Mouse (Mus musculus) heart, embryonic 15.5 days (tissue): Measurements from ENCODE around the gene Olfr667. TPM values are rescaled to one million over a fixed set of nuclear protein-coding genes. Genes with fewer than 3 reads are reported as not detected.
"Not testable (repeated sequence)": the region's sequence is repeated elsewhere in the genome, so short reads cannot be mapped to it uniquely, and the experiment has no call there.

Experiments used
- ATAC-seq: fragments of 200-750 bp; cut with Nextera tagmentation; replicated peaks from 2 replicates; pipeline ENCODE4 v1.8.0; 2017; ENCODE audit warnings: low read depth, moderate TSS enrichment; ENCODE audit not compliant: insufficient number of reproducible peaks, insufficient read depth, low FRiP score
- H3K27ac ChIP-seq: fragments of 300-500 bp; sonication (generic); 2 replicates; pipeline ENCODE4 v1.5.1; 2015; ENCODE audit warnings: mild to moderate bottlenecking, inconsistent platforms
- H3K27me3 ChIP-seq: fragments of 300-500 bp; sonication (generic); 2 replicates; pipeline ENCODE4 v1.6.1; 2015; ENCODE audit warnings: inconsistent platforms
- H3K36me3 ChIP-seq: fragments of 300-500 bp; sonication (generic); 2 replicates; pipeline ENCODE4 v1.6.1; 2015; ENCODE audit warnings: mild to moderate bottlenecking, inconsistent platforms
- H3K4me1 ChIP-seq: fragments of 300-500 bp; sonication (generic); replicated peaks from 2 replicates; pipeline ENCODE4 v1.6.1; 2015; ENCODE audit warnings: inconsistent platforms
- H3K4me2 ChIP-seq: fragments of 300-500 bp; sonication (generic); 2 replicates; pipeline ENCODE4 v1.6.1; 2015; ENCODE audit warnings: inconsistent platforms, mild to moderate bottlenecking, moderate library complexity
- H3K4me3 ChIP-seq: fragments of 300-500 bp; sonication (generic); 2 replicates; pipeline ENCODE4 v1.5.1; 2015; ENCODE audit warnings: mild to moderate bottlenecking, inconsistent platforms
- H3K9ac ChIP-seq: fragments of 300-500 bp; sonication (generic); 2 replicates; pipeline ENCODE4 v1.6.1; 2015; ENCODE audit warnings: mild to moderate bottlenecking, inconsistent platforms
- H3K9me3 ChIP-seq: fragments of 300-500 bp; sonication (generic); replicated peaks from 2 replicates; pipeline ENCODE4 v1.6.1; 2016; ENCODE audit warnings: inconsistent platforms
- WGBS: fragments of 180-500 bp; shearing (Covaris S2); methylation state at CpG from one replicate; pipeline ENCODE4 v1.1.7; 2015; ENCODE audit warnings: mixed read lengths; 5-methylcytosine and 5-hydroxymethylcytosine counted together
- polyA plus RNA-seq: library from polyadenylated mRNA; unstranded; fragments of >200 nt; fragmentation: Nextera tagmentation; extraction: Ambion mirVana; gene quantifications from 2 replicates; pipeline ENCODE4 v1.2.1, GENCODE M21; 2015

The Olfr667 gene
- not detected in 2 replicates for polyA plus RNA-seq

DNA sequence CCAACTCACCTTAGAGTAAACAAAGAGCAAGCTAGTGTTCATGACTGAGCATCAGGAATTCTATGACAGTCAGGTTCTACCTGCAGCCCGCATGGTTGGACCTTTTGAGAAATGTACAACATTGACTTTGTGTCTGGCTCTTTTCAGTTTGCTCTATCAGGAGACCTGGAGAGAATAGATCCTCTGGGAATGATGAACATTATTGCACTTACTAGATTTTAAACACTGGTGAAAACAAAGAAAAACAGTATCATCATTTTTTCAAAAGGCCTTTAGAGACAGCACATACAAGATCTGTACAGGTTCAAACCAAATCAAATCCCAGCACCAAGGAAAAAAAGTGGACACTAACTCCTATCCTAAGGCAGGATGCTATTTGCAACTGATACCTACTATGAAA, at the start of gene Olfr667:
Olfr667 (minus strand) TSS at position 101 of the 400 bp plus-strand sequence.
- Histone ChIP-seq H3K4me3 (no peak within 1 kb of the TSS), H3K9me3 (no peaks in the 10 kb centered on the region), H3K9ac (no peak within 1 kb of the TSS), H3K4me1 (no peaks in the 10 kb centered on the region), H3K36me3 (no peaks in the 10 kb centered on the region), H3K4me2 (no peak within 1 kb of the TSS), H3K27me3 (no peaks in the 10 kb centered on the region), H3K27ac (no peak within 1 kb of the TSS)
- no peak for ATAC-seq
- 80% methylated on average over 1 of the region's 1 CpGs for WGBS

GRCm38 (mm10) chr7:104962520-104962919, 41.2 kb upstream of the Olfr667 start, which contains the start of gene Olfr670:
Gene Olfr670 (minus strand): TSS chr7:104962620.
- WGBS, result 45% methylated on average over 1 of the region's 1 CpGs
- no peak for ATAC-seq
- H3K9ac ChIP-seq, result no peak within 1 kb of the TSS
- H3K27ac ChIP-seq, result no peak within 1 kb of the TSS
- H3K27me3 ChIP-seq, result no peaks in the 10 kb centered on the region
- no peaks in the 10 kb centered on the region for H3K4me1 ChIP-seq
- H3K9me3 ChIP-seq, result no peaks in the 10 kb centered on the region
- H3K36me3 ChIP-seq, result no peaks in the 10 kb centered on the region
- no peak within 1 kb of the TSS for H3K4me3 ChIP-seq
- H3K4me2 ChIP-seq, result no peak within 1 kb of the TSS

- H3K4me1 ChIP-seq, ATAC-seq, H3K4me2 ChIP-seq, H3K27ac ChIP-seq, H3K4me3 ChIP-seq, H3K36me3 ChIP-seq, H3K9me3 ChIP-seq, H3K9ac ChIP-seq, H3K27me3 ChIP-seq: not testable (repeated sequence)
- WGBS, result 89% methylated on average over 16 of the region's 16 CpGs
Measured at GRCm38 (mm10) chr7:104950234-104950633, 29.0 kb upstream of the Olfr667 start.

GRCm38 (mm10) chr7:104933940-104934339, 12.7 kb upstream of the Olfr667 start, which contains the start of gene Olfr669:
Gene Olfr669 (plus strand): TSS chr7:104934240.
- ATAC-seq, result no peak
- no peak within 1 kb of the TSS for H3K27ac ChIP-seq

DNA sequence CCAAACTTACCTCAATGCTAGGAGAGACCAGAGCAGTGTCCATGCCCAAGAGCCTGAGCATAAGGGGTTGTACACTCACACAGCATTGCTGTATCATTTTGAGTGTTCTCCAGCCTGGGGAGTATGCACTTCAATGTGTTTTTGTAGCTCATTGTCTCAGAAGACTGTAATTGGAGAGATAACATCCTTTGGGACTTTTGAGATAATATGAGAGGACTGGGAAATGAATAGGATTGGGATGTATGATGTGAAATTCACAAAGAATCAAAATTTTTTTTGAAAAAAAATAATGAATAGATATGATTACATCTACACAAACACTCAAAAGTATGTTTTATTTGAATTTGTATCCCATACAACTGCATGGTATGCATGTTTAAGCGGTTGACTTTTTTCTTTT, 6.7 kb upstream of the Olfr667 start, which contains the start of gene Olfr668:
Olfr668 (minus strand) TSS at position 101 of the 400 bp plus-strand sequence.
- Histone ChIP-seq H3K36me3 (no peaks in the 10 kb centered on the region), H3K4me1 (no peaks in the 10 kb centered on the region), H3K9ac (no peak within 1 kb of the TSS), H3K4me2 (no peak within 1 kb of the TSS), H3K9me3 (no peaks in the 10 kb centered on the region), H3K27me3 (no peaks in the 10 kb centered on the region), H3K27ac (no peak within 1 kb of the TSS), H3K4me3 (no peak within 1 kb of the TSS)
- no peak for ATAC-seq
- WGBS, result 73% methylated on average over 1 of the region's 1 CpGs

More at GRCm38 (mm10) chr7:104933940-104934339, 12.7 kb upstream of the Olfr667 start, which contains the start of gene Olfr669:
- Histone ChIP-seq H3K4me2 (no peak within 1 kb of the TSS), H3K4me1 (no peaks in the 10 kb centered on the region), H3K27me3 (no peaks in the 10 kb centered on the region), H3K4me3 (no peak within 1 kb of the TSS), H3K9ac (no peak within 1 kb of the TSS), H3K9me3 (no peaks in the 10 kb centered on the region), H3K36me3 (no peaks in the 10 kb centered on the region)
- 69% methylated on average over 1 of the region's 1 CpGs for whole genome bisulfite sequencing

DNA sequence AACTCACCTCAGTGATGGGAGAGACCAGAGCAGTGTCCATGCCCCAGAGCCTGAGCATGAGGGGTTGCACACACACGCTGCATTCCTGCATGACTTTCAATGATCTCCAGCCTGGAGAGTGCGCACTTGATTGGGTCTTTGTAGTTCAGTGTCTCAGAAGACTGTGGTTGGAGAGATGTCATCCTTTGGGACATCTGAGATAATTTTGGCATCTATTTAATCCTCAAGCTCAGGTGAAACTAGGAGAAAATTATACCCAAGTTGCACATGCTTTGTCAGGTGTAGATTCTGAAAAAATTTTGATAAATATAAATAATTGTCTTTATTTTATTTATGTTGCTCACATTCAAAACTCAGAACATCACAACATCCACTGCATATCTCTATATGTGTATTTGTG, 25.4 kb downstream of the Olfr667 start, which contains the start of gene Olfr666:
Olfr666 (minus strand) TSS at position 101 of the 400 bp plus-strand sequence.
- H3K4me3 ChIP-seq, result no peak within 1 kb of the TSS
- H3K36me3 ChIP-seq, result no peaks in the 10 kb centered on the region
- H3K4me1 ChIP-seq, result no peaks in the 10 kb centered on the region
- H3K9ac ChIP-seq, result no peak within 1 kb of the TSS
- WGBS, result 79% methylated on average over 2 of the region's 2 CpGs
- no peaks in the 10 kb centered on the region for H3K27me3 ChIP-seq
- no peak within 1 kb of the TSS for H3K27ac ChIP-seq
- no peaks in the 10 kb centered on the region for H3K9me3 ChIP-seq
- H3K4me2 ChIP-seq, result no peak within 1 kb of the TSS
- ATAC-seq, result no peak

DNA sequence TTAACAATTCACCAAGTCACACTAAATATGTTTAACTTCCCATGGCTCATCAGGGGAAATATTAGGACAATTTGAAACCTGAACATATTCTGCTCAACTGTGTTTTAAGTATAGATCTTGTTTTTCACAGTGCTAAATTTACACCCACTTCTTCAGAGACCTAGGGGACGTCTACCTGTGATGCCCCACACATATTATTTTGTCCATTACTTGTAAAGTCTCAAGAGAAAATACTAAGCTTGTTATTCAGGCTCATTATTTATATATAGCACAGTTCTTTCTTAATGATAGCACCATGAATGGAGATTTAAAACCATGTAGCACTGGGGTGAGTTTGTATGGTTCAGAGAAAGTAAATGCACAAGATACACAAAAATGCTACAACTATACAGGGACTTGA, 43.6 kb downstream of the Olfr667 start, which contains the start of gene Olfr665:
Olfr665 (plus strand) TSS at position 301 of the 400 bp plus-strand sequence.
- no peak for ATAC-seq
- Histone ChIP-seq H3K27ac (no peak within 1 kb of the TSS), H3K27me3 (no peaks in the 10 kb centered on the region), H3K36me3 (no peaks in the 10 kb centered on the region), H3K9me3 (no peaks in the 10 kb centered on the region), H3K9ac (no peak within 1 kb of the TSS), H3K4me2 (no peak within 1 kb of the TSS), H3K4me1 (no peaks in the 10 kb centered on the region), H3K4me3 (no peak within 1 kb of the TSS)
- WGBS, result 23% methylated on average over 1 of the region's 1 CpGs

Other genes starting within 250 kb of the Olfr667 start
- gene Olfr661, start 235.0 kb downstream of the Olfr667 start, polyA plus RNA-seq, result not detected in 2 replicates
- not detected in 2 replicates for gene Usp17le, start 144.0 kb downstream of the Olfr667 start, polyA plus RNA-seq
- gene Usp17lb, start 78.9 kb downstream of the Olfr667 start, polyA plus RNA-seq, result not detected in 2 replicates
- not detected in 2 replicates for gene Usp17la, start 64.5 kb downstream of the Olfr667 start, polyA plus RNA-seq
- not detected in 2 replicates for gene Olfr665, start 43.5 kb downstream of the Olfr667 start, polyA plus RNA-seq
- gene Olfr666, start 25.5 kb downstream of the Olfr667 start, polyA plus RNA-seq, result not detected in 2 replicates
- not detected in 2 replicates for gene Olfr668, start 6.6 kb upstream of the Olfr667 start, polyA plus RNA-seq
- gene Olfr669, start 12.8 kb upstream of the Olfr667 start, polyA plus RNA-seq, result not detected in 2 replicates
- not detected in 2 replicates for gene Olfr670, start 41.1 kb upstream of the Olfr667 start, polyA plus RNA-seq
- gene Olfr671, start 57.6 kb upstream of the Olfr667 start, polyA plus RNA-seq, result not detected in 2 replicates
- gene Olfr672, start 80.5 kb upstream of the Olfr667 start, polyA plus RNA-seq, result not detected in 2 replicates
- gene Olfr675, start 107.0 kb upstream of the Olfr667 start, polyA plus RNA-seq, result not detected in 2 replicates
- not detected in 2 replicates for gene Olfr676, start 111.2 kb upstream of the Olfr667 start, polyA plus RNA-seq
- gene Olfr677, start 129.9 kb upstream of the Olfr667 start, polyA plus RNA-seq, result not detected in 2 replicates
- gene Olfr678, start 143.0 kb upstream of the Olfr667 start, polyA plus RNA-seq, result not detected in 2 replicates
- not detected in 2 replicates for gene Olfr679, start 159.7 kb upstream of the Olfr667 start, polyA plus RNA-seq
- not detected in 2 replicates for gene Olfr680-ps1, start 171.3 kb upstream of the Olfr667 start, polyA plus RNA-seq
- not detected in 2 replicates for gene Olfr681, start 195.4 kb upstream of the Olfr667 start, polyA plus RNA-seq
- not detected in 2 replicates for gene Olfr683, start 225.5 kb upstream of the Olfr667 start, polyA plus RNA-seq
- not detected in 2 replicates for gene Olfr684, start 242.2 kb upstream of the Olfr667 start, polyA plus RNA-seq